Mouse (Mus musculus) gastrocnemius, postnatal 4 days (tissue): Measurements from ENCODE around the gene 6030445D17Rik. TPM values are rescaled to one million over a fixed set of nuclear protein-coding genes. Genes with fewer than 3 reads are reported as not detected.

Experiments used
- DNase-seq, 2 experiments: peaks; one replicate each; pipeline ENCODE4 v3.0.0; 2021 to 2022; ENCODE audit warnings: low spot score in 2 of 2, mixed read lengths in 2 of 2
- long read RNA-seq, 2 experiments: library from polyadenylated mRNA; stranded (forward); transcript quantifications; one replicate each; pipeline ENCODE4 v2.0.0; 2021
- total RNA-seq, 2 experiments: library from RNA; stranded (reverse); gene quantifications; 2 replicates each; pipeline ENCODE4 v1.2.3; 2021

The 6030445D17Rik gene
- under 1 TPM; 0.76 to 0.91 TPM for total RNA-seq
- long read RNA-seq, experiment 1, result 0 reads
- long read RNA-seq, experiment 2, result 0 reads

DNA sequence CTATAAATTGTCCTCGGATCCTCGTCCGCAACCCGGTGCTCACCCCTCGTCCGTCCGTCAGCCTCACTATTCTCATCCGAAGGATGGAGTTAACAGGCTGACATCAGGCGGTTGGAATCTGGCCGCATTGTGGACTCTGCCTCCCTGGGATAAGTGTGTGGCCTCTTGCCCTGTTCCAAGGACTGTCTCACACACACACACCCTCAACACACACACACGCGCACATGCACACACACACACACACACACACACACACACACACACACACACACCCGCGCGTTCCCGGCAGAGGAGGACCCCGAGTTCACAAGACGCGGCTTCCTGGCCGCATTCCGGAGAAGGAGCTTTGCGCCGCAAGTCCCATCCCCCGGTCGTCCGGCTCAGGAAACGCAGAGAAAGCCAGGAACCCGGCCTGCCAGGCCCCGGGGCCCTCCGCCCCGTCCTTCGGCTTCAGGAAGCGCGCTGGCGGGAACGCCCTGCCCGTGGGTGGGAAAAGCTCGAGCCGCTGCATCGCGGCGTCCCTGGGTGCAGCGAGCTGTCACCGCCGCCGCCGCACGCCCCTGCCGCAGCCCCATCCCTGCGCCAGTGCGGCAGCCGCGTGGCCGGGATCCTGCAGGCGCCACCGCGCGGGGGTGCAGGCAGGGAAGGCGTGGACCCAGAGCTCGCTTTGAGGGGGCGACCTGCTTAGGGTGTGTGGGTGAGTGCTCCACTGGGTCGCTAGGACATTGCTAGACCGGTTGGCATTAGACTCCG is at the start of gene 6030445D17Rik:
Gene 6030445D17Rik, plus strand, starts transcription at position 165 of the 753 bp plus-strand sequence.
- DNase-seq, result peak; percentile 69 to 83

DNA sequence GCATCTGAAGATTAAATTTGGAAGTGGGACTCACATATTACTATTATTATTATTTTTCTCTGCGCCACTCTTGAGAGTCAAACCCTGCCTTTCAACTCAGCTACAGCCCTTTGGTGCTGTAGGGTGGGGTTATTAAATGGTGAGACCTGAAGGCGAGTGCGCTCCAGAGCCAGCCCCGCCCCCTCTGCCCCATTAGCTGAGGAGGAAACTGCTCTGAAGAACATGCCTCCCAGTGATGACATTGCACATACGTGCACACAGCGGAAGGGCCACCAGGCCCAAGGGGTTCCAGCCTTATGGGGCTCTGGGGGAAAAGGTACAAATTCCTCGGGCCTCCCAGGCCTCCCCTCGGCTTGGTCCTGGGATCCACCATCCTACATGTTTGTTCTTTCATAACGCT is 46.6 kb upstream of the 6030445D17Rik start:
- DNase-seq, result no peak

DNA sequence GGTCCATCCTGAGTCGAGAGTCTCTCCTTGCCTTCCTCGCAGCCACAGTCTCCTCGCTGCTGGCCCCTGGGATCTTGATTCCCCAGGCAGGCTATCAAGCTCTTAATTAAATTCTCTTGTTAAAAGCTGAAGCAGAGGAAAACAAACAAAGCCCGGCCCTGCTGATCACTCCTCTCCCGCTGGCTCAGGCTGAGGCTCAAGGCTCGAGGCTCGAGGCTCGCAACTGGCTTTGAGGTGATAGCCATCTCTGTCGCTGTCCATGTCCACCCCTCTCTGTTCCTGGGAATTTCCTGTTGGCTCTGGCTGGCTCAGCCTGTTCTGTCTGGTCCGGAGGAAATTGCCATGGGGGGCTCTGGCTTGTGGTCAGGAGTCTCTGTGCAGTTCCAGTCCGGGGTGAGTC is 43.1 kb upstream of the 6030445D17Rik start:
- DNase-seq, result no peak

DNA sequence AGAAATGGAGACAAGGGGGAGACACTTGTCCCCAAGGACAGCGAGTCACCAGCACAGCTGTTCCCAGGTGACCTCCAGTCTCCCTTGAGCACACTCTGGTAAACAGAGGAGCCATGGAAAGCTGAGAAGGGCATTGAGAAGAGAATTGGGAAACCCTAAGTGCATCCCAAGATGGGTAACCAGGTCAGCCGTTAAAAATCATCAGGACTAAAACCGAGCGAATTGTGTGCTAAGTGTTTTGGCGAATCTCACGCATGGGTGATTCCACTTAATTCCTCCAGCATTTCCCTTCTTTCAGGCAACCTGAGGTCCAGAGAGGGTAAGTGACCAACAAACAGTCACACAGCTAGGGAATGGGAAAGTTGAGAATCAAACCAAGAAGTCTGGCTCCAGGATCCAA is 42.7 kb upstream of the 6030445D17Rik start:
- no peak for DNase-seq

DNA sequence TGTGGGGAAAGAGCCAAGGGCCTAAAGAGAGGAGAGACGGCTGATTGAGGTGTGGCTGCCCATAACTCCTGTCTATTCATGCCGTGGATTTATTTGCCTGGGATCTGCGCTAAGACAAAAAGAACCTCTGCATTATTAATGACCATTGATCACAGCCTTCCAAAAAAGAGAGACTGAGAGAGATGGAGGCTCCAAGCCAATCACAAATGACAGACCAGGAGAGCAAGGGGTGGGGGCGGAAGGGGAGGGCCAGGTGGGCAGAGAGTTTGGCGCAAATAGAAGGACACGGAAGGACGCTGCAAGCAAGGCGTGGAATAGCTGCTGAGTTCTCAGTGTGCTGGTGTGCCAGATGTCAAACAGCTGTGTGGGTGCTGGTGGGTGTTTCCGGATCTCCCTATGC is 38.8 kb upstream of the 6030445D17Rik start, which contains the start of gene Htr1d:
Gene Htr1d, plus strand, starts transcription at position 301 of the 400 bp plus-strand sequence.
- DNase-seq, result no peak

DNA sequence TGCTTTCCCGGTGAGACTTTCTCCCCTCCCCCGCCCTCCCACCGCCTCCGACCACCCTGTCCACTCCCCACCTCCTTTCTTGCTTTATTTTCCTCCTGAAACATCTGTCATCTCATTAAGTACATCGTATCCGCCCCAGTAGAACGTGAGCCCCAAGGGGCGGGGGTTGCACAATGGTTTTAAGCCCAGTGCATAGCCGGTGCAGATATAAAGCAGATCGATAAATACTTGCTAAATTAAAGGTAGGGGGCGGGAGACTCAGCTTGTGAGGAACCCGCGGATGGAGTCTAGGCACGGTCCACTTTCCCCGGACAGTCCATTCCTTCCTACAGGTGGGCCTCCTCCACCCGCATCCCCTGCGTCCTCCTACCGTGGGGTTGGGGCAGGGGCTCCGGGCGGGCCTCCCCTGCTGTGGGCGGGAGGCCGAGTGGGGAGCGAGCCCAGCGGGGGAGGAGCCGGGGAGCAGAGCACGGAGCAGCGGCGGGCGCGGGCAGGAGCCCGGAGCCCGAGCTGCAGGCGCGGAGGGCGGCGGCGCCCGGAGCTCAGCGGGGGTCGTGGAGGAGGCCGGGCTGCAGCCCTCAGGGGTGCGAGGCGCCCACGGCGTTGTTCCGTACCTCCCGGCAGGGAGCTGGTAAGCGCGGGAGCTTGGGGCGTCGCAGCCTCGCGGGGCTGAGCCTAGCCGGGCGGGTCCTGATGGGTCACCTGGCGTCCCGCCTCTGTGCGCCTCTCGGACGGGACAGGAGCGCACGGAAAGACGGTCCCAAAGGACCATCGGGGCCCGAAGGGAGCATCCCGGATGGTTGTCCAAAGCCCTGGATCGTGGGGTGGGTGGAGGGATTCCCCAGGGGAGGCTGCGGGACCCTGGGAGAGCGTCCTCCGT is 37.7 kb upstream of the 6030445D17Rik start:
- DNase-seq, result peak in 1 of 2 experiments; percentile 11

DNA sequence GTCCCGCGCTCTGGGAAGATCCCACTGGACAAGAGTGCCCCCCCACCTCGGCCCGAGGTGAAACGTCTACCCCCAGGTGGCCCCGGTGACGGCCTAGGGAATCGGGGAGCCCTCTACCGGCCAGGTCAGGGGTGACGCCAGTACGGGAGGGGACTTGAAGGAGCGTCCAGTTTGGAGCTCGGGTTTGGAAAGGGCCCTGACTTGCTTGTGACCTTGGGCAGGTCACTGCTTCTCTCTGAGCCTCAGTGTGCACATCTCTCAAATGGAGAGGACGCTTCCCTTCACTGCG is 37.1 kb upstream of the 6030445D17Rik start:
- DNase-seq, result no peak

DNA sequence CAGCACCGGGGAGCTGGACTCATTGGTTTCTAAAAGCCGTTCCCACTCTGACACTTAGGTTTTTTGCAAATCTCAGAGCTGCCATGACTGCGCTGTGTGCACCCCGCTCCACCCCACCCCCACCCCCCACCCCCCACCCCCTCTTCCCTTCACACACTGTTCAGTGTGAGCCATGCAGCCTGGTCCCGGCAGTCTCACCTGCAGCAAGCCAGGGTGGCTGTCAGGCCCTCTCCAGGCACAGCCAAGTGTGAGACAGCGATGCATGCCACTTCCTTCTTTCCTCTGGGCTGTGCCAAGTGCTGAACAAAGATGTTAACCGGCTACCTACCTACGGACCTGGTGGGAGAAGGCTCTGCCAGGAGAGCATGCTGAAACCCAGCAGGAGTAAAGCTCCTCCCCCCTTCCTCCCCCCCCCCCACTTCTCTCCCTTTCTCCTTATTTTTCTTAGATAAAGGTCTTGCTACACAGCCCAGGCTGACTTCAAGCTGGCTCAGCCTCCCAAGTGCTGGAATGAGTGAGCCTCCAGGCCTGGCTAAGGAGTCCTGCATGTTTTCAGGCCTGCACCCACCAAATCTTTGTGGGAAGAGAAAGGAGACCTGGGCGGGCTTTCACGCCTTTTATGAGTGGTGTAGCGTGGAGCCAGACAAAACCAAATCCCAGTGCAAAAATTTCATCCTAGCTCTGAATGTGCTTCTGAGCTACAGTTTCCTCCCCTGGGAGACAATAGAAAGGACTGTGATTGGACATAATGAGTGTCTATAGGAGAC is 31.3 kb upstream of the 6030445D17Rik start:
- no peak for DNase-seq

DNA sequence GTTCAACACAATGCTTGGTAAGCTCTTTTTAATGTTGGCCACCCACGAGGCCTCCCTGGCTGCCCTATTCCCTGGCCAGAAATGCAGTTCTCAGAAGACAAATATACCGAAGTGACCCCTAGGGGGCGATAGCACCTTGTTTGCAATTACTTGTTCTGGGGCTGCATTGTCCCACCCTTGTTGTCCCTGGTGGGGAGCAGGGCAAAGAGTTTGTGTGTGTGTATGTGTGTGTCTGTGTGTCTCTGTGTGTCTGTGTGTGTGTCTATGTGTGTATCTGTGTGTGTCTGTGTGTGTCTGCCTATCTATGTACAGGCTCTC is 30.7 kb upstream of the 6030445D17Rik start:
- peak; percentile 34 to 72 for DNase-seq

DNA sequence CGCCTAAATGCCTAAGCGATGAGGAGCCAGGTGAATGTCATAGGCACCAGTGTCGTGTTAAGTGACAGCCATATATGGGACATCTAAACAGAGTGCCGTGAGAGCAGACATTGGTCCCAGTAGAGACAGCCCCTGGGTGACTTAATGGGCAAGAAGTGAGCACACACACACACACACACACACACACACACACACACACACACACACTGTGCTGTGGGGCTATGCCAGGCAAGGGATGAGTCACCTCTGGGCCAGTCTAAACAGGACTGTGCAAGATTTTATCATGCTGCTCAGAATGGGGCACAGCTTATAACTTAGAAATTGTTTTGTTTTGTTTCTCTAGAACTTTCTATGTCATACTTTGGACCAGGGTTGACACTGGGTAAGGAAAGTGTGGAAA is 28.0 kb upstream of the 6030445D17Rik start:
- no peak for DNase-seq

DNA sequence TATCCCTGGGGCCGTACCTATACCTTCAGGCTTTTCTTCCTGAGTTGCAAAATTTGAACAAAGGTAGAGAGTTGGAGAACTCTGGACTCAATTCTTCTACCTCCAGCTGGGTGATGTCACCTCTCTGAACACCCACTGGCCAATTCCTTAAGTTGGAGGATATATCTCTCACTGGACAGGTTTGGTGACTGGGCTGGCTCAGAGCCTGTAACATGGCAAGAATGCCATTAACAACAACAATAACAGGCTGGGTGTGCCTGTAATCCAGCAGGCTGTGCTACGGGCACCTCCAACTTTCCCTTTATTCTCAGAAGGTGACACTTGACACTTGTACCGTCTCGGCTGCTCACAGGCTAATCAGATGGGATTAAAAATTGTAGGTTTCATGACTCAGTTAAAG is 22.9 kb upstream of the 6030445D17Rik start:
- DNase-seq, result no peak

DNA sequence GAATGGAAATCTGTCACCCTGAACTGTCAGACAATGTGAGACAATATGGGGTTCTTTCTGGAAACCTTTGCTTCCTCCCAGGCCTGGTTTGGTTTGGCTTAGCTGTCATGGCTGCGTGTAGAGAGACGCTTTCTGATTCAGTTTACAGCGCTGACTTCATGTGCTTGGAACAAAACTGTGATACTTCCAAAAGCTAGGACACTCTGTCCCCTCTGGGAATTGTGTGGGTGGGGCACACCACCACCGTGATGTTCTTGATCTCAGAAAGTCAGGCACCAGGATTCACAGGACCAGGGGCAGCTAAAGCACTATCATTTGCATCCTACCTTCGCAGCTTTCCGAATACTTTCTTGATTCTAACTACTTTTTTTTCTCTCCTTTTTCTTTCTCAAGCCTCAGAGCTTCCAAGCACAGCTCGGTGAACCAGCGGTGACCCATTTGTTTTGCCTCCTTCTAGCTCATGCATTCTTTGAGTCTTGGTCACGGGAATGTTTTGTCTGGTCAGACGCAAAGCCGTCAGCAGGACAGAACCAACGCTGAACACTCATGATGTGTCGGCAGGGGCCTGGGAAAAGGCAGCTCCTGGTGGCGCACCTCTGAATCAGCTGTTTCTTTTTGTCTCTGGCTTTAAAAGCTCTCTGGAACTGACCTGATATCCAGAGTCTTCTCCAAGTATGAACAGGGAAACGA is 20.6 kb upstream of the 6030445D17Rik start:
- no peak for DNase-seq

DNA sequence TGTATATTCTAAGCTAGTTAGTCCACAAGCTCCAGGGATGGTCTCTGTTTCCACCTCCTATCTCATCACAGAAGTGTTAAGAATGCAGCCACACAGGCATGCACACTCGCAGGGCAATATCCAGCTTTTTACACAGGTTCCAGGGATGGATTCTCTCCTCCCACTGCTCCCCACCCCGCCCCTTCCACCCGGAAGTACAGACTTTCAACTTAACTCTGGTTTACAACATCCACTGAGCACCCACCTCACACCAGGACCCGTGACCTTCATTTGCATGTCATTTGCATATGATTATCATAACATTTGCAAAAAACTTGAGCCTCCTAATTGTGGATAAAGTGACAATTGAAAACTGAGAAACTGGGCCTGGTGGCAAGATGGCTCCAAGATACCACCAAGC is 17.5 kb upstream of the 6030445D17Rik start:
- DNase-seq, result no peak

DNA sequence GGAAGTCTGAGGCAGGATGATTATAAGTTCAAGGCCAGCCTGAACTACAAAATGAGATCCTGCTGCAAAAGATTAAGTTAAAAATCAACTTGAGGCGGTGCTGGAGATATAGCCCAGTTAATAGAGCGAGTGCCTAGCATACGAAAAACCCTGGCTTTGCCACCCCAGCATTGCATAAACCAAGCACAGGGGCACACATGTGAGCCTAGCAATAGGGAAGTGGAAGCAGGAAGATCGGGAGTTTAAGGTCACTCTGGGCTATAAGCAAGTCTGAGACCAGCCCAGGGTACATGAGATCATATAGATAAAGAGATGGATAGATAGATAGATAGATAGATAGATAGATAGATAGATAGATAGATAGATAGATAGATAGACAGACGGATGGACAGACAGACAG is 12.3 kb upstream of the 6030445D17Rik start:
- DNase-seq, result no peak

DNA sequence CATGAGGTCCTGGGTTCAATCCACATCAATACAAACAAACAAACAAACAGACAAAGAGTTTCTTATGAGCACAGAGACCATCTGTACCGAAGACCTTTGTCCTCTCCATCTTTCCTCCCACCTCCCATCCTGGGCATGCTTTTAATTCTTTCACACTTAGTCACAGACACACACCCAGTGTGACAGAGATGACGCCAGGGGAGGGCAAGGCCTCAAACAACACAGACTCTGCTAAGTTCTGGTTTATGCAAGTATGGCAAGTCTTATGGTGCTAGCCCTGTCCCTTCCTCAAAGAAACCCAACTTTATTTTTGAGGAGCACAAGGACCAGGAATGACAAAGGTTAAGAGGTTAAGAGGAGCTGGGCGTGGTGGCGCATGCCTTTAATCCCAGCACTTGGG is 11.8 kb upstream of the 6030445D17Rik start:
- DNase-seq, result no peak

DNA sequence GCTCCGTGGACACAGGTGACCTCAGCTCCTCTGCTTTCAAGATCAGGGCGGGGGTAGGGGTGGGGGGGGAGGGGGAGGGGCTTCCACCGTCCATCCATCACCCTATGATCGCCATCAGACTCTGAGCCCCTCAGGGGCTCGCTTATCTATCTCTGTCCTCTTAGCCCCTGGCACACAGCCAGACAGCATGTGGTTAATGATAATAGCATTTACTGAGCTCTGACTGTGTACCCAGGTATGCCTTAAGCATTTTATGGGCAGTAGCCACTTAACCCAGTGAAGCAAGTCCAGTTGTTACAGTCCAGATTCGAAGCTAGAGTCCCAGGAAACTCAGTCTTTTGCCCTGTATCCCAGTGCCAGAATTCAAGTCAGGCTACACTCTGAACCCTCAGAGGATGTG is 10.5 kb upstream of the 6030445D17Rik start:
- DNase-seq, result no peak

DNA sequence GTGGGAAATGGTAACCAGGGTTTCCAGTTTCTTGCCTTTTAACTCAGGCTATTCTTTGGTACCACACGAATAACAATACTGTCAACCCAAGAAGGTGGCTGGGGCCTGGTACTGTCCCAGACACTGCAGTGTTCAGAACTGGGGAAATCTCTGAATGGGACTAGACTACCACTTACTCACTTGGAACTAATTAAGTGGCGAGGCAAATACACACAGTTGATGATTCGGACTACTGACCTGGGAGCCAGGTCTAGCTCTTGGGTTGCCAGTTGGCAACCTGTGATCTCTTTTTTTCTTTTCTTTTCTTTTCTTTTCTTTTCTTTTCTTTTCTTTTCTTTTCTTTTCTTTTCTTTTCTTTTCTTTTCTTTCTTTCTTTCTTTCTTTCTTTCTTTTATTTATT is 9.8 kb upstream of the 6030445D17Rik start:
- DNase-seq, result no peak

DNA sequence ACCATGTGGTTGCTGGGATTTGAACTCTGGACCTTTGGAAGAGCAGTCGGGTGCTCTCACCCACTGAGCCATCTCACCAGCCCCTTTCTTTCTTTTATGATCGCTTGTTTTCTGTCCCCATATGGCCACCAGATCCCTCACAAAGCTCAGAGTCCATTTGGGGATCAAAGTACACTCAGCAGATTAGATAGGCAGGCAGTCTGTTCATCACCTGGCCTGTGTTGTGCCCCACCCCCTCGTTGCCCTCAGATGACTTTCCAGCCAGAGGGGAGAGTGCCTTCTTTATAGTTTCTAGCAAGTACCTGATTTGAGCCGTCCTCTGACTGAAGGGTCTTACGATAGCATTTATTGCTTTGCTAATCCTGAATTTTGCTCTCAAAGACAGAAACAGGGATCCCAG is 9.3 kb upstream of the 6030445D17Rik start:
- DNase-seq, result no peak

DNA sequence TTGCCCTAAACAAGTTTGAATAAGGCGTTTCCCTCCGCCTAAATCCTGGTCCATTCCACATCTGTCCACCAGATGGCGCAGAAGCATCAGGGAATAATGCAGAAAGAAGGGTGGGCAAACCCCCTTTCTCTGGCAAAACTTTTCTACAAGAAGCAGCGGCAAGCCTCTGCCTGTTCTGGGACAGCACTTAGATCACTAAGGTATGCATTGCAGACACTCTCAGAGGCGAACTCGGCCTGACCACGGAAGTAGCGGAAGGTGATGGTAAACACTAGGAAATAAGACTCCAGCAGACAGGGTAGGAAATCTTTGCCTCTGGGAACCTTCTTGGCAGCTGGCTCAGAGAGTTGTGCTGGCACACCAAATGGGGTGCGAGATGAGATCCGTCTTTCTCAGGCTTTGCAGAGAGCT is 7.2 kb upstream of the 6030445D17Rik start:
- DNase-seq, result peak; percentile 57 to 84

DNA sequence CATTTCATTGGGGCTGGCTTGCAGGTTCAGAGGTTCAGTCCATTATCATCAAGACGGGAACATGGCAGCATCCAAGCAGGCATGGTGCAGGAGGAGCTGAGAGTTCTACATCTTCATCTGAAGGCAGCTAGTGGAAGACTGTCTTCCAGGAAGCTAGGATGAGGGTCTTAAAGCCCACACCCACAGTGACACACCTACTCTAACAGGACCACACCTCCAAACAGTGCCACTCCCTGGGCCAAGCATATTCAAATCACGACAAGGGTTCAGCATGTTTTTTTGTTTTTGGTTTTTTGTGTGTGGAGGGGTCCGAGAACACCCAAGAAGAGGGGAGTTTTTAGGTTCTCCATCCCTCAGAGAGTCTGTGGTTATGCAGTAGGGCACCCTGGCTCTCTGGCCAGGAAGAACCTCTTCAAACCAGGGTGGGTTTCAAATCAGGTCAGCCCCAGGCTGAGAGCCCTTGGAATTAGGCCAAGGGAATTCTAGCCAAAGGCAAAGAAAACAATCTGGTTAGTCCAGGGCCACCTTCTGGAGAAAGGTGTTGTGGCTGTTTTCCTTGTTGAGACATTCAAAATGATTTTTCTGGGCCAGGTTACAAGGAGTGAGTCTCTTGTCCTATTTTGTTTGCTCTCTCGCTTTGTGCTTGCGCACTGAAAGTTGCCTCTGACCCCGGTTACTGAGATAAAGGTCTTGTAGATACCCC is 5.4 kb upstream of the 6030445D17Rik start:
- DNase-seq, result no peak

DNA sequence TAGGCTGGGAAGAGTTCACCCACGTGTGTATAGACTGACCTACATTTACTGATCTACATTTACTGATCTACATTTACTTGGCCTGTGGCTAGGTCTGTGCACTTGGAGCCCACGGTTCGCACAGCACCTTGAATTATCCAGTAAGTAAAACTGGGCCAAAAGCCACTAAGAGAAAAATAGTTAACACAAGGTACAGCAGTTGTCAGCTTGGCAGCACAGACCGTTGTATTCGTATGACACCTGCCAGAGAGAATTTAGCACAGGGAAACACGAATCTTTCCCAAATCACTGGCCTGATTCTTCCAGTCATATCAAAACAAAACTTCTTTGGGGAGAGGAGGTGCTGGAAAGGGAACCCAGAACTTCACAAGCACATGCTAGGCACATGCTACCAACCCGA is 3.8 kb upstream of the 6030445D17Rik start:
- no peak for DNase-seq
